Mouse (Mus musculus): ENCODE results near the gene Dcdc2c.

The Dcdc2c gene

GRCm38 (mm10) chr12:28458786-28459185 is 93.4 kb downstream of the Dcdc2c start:
- no peak for DNase-seq (ENCODE audit: low read depth, low spot score)

- no peak for DNase-seq (ENCODE audit: low read depth, low spot score)
Observed at GRCm38 (mm10) chr12:28436536-28436935, 115.7 kb downstream of the Dcdc2c start.

GRCm38 (mm10) chr12:28432729-28433067 is 119.5 kb downstream of the Dcdc2c start:
- DNase-seq (ENCODE audit: low read depth, low spot score): no peak

- DNase-seq (ENCODE audit: low read depth, low spot score): peak; percentile 83
Observed at GRCm38 (mm10) chr12:28431832-28432728, 120.1 kb downstream of the Dcdc2c start.

- DNase-seq (ENCODE audit: low read depth, low spot score): no peak
Observed at GRCm38 (mm10) chr12:28429856-28430255, 122.3 kb downstream of the Dcdc2c start.

- DNase-seq (ENCODE audit: low read depth, low spot score): no peak
Observed at GRCm38 (mm10) chr12:28416957-28417356, 135.2 kb downstream of the Dcdc2c start.

GRCm38 (mm10) chr12:28407656-28408405 is 144.4 kb downstream of the Dcdc2c start:
- no peak for DNase-seq (ENCODE audit: low read depth, low spot score)

- no peak for DNase-seq (ENCODE audit: low read depth, low spot score)
Observed at GRCm38 (mm10) chr12:28402256-28402655, 149.9 kb downstream of the Dcdc2c start.

GRCm38 (mm10) chr12:28401372-28401771 is 150.8 kb downstream of the Dcdc2c start:
- no peak for DNase-seq (ENCODE audit: low read depth, low spot score)

GRCm38 (mm10) chr12:28392129-28392528 is 160.1 kb downstream of the Dcdc2c start:
- no peak for DNase-seq (ENCODE audit: low read depth, low spot score)
